Mouse (Mus musculus): ENCODE results near the gene Tmem202. TPM values are rescaled to one million over a fixed set of nuclear protein-coding genes. Genes with fewer than 3 reads are reported as not detected.

Gene Tmem202
- polyA plus RNA-seq, 1 experiment from 2014 or later, result not detected

- WGBS, result 87% methylated on average over 5 of the region's 5 CpGs
These were observed 13.0 kb upstream of the Tmem202 start for GRCm38 (mm10) chr9:59552610-59553009.

GRCm38 (mm10) chr9:59551620-59552031, 12.0 kb upstream of the Tmem202 start:
- ATAC-seq (ENCODE audit: insufficient number of reproducible peaks, insufficient read depth, low FRiP score, low TSS enrichment), result no peak
- H3K27ac ChIP-seq, result no peak overlapping the region
- peaks cover 14% of the 10 kb centered on the region for H3K36me3 ChIP-seq
- 71% methylated on average over 3 of the region's 3 CpGs for WGBS
- H3K4me2 ChIP-seq (replicated peaks), result no peak overlapping the region
- H3K9ac ChIP-seq, result no peak overlapping the region
- no peaks in the 10 kb centered on the region for H3K9me3 ChIP-seq
- no peak overlapping the region for H3K4me3 ChIP-seq
- H3K4me1 ChIP-seq, result no peaks in the 10 kb centered on the region
- no peaks in the 10 kb centered on the region for H3K27me3 ChIP-seq

More at GRCm38 (mm10) chr9:59552610-59553009, 13.0 kb upstream of the Tmem202 start:
- Histone ChIP-seq H3K36me3 (peaks cover 22% of the 10 kb centered on the region), H3K4me1 (no peaks in the 10 kb centered on the region), H3K4me3 (no peak overlapping the region), H3K27me3 (no peaks in the 10 kb centered on the region), H3K9me3 (no peaks in the 10 kb centered on the region), H3K4me2 (replicated peaks) (no peak overlapping the region), H3K9ac (no peak overlapping the region), H3K27ac (no peak overlapping the region)
- no peak for ATAC-seq (ENCODE audit: insufficient number of reproducible peaks, insufficient read depth, low FRiP score, low TSS enrichment)

- H3K27me3 ChIP-seq, result no peaks in the 10 kb centered on the region
- H3K4me2 ChIP-seq (replicated peaks), result no peak overlapping the region
- 78% methylated on average over 5 of the region's 5 CpGs for whole genome bisulfite sequencing
- no peaks in the 10 kb centered on the region for H3K4me1 ChIP-seq
- ATAC-seq (ENCODE audit: insufficient number of reproducible peaks, insufficient read depth, low FRiP score, low TSS enrichment), result no peak
- peaks cover 14% of the 10 kb centered on the region for H3K36me3 ChIP-seq
- no peak overlapping the region for H3K4me3 ChIP-seq
- H3K9me3 ChIP-seq, result no peaks in the 10 kb centered on the region
- H3K27ac ChIP-seq, result no peak overlapping the region
- H3K9ac ChIP-seq, result no peak overlapping the region
These were observed 11.4 kb upstream of the Tmem202 start for GRCm38 (mm10) chr9:59551017-59551416.

- Histone ChIP-seq H3K27ac (no peak overlapping the region), H3K4me1 (no peaks in the 10 kb centered on the region), H3K9ac (no peak overlapping the region), H3K9me3 (no peaks in the 10 kb centered on the region), H3K36me3 (peaks cover 10% of the 10 kb centered on the region), H3K27me3 (no peaks in the 10 kb centered on the region), H3K4me2 (replicated peaks) (no peak overlapping the region), H3K4me3 (no peak overlapping the region)
- WGBS, result 88% methylated on average over 4 of the region's 4 CpGs
- ATAC-seq (ENCODE audit: insufficient number of reproducible peaks, insufficient read depth, low FRiP score, low TSS enrichment), result no peak
These were observed 10.4 kb upstream of the Tmem202 start for GRCm38 (mm10) chr9:59550077-59550476.

- Histone ChIP-seq H3K9me3 (no peaks in the 10 kb centered on the region), H3K27me3 (no peaks in the 10 kb centered on the region), H3K4me3 (no peak overlapping the region), H3K27ac (no peak overlapping the region), H3K9ac (no peak overlapping the region), H3K36me3 (peaks cover 4% of the 10 kb centered on the region), H3K4me1 (no peaks in the 10 kb centered on the region), H3K4me2 (replicated peaks) (no peak overlapping the region)
- 58% methylated on average over 2 of the region's 2 CpGs for WGBS
- ATAC-seq (ENCODE audit: insufficient number of reproducible peaks, insufficient read depth, low FRiP score, low TSS enrichment), result no peak
These were observed 9.4 kb upstream of the Tmem202 start for GRCm38 (mm10) chr9:59548961-59549487.

- WGBS, result 93% methylated on average over 1 of the region's 1 CpGs
- Histone ChIP-seq H3K27ac (no peak overlapping the region), H3K9me3 (no peaks in the 10 kb centered on the region), H3K9ac (no peak overlapping the region), H3K36me3 (no peaks in the 10 kb centered on the region; the same call in 1 of the 2 replicates), H3K4me3 (no peak overlapping the region), H3K4me1 (no peaks in the 10 kb centered on the region; the same call in 1 of the 2 replicates), H3K27me3 (no peaks in the 10 kb centered on the region), H3K4me2 (replicated peaks) (no peak overlapping the region)
- no peak for ATAC-seq (ENCODE audit: insufficient number of reproducible peaks, insufficient read depth, low FRiP score, low TSS enrichment)
These were observed 8.2 kb upstream of the Tmem202 start for GRCm38 (mm10) chr9:59547869-59548268.

- 79% methylated on average over 5 of the region's 5 CpGs for WGBS
- ATAC-seq (ENCODE audit: insufficient number of reproducible peaks, insufficient read depth, low FRiP score, low TSS enrichment), result no peak
These were observed 5.1 kb upstream of the Tmem202 start for GRCm38 (mm10) chr9:59544739-59545138.

GRCm38 (mm10) chr9:59542766-59543324, 3.2 kb upstream of the Tmem202 start:
- H3K9me3 ChIP-seq, result no peaks in the 10 kb centered on the region
- ATAC-seq (ENCODE audit: insufficient number of reproducible peaks, insufficient read depth, low FRiP score, low TSS enrichment), result no peak

More at GRCm38 (mm10) chr9:59544739-59545138, 5.1 kb upstream of the Tmem202 start:
- H3K27ac ChIP-seq, result no peak overlapping the region
- H3K9ac ChIP-seq, result no peak overlapping the region
- no peaks in the 10 kb centered on the region; the same call in 1 of the 2 replicates for H3K36me3 ChIP-seq
- no peak overlapping the region for H3K4me2 ChIP-seq (replicated peaks)
- peaks cover 13% of the 10 kb centered on the region for H3K4me1 ChIP-seq
- H3K27me3 ChIP-seq, result no peaks in the 10 kb centered on the region
- no peaks in the 10 kb centered on the region for H3K9me3 ChIP-seq
- no peak overlapping the region for H3K4me3 ChIP-seq

GRCm38 (mm10) chr9:59541617-59542016, 2.0 kb upstream of the Tmem202 start:
- WGBS, result 95% methylated on average over 6 of the region's 6 CpGs

More at GRCm38 (mm10) chr9:59542766-59543324, 3.2 kb upstream of the Tmem202 start:
- Histone ChIP-seq H3K4me1 (peaks cover 13% of the 10 kb centered on the region), H3K9ac (no peak overlapping the region), H3K27ac (no peak overlapping the region), H3K4me2 (replicated peaks) (no peak overlapping the region), H3K36me3 (no peaks in the 10 kb centered on the region; the same call in 1 of the 2 replicates), H3K27me3 (no peaks in the 10 kb centered on the region), H3K4me3 (no peak overlapping the region)

GRCm38 (mm10) chr9:59537651-59538050, 2.0 kb downstream of the Tmem202 start:
- H3K9ac ChIP-seq, result no peak overlapping the region
- no peak for ATAC-seq (ENCODE audit: insufficient number of reproducible peaks, insufficient read depth, low FRiP score, low TSS enrichment)
- no peak overlapping the region for H3K27ac ChIP-seq
- no peak overlapping the region for H3K4me2 ChIP-seq (replicated peaks)
- WGBS, result 81% methylated on average over 3 of the region's 3 CpGs
- H3K9me3 ChIP-seq, result no peaks in the 10 kb centered on the region
- H3K4me3 ChIP-seq, result no peak overlapping the region
- H3K4me1 ChIP-seq, result peaks cover 13% of the 10 kb centered on the region
- H3K36me3 ChIP-seq, result no peaks in the 10 kb centered on the region
- no peaks in the 10 kb centered on the region for H3K27me3 ChIP-seq

More at GRCm38 (mm10) chr9:59541617-59542016, 2.0 kb upstream of the Tmem202 start:
- H3K4me2 ChIP-seq (replicated peaks), result no peak overlapping the region
- H3K27ac ChIP-seq, result no peak overlapping the region
- peaks cover 13% of the 10 kb centered on the region for H3K4me1 ChIP-seq
- H3K36me3 ChIP-seq, result no peaks in the 10 kb centered on the region
- no peaks in the 10 kb centered on the region for H3K27me3 ChIP-seq
- H3K4me3 ChIP-seq, result no peak overlapping the region
- no peak for ATAC-seq (ENCODE audit: insufficient number of reproducible peaks, insufficient read depth, low FRiP score, low TSS enrichment)
- H3K9ac ChIP-seq, result no peak overlapping the region
- no peaks in the 10 kb centered on the region for H3K9me3 ChIP-seq

- H3K9ac ChIP-seq, result no peak overlapping the region
- ATAC-seq (ENCODE audit: insufficient number of reproducible peaks, insufficient read depth, low FRiP score, low TSS enrichment), result no peak
- no peak overlapping the region for H3K27ac ChIP-seq
- H3K4me2 ChIP-seq (replicated peaks), result no peak overlapping the region
- H3K4me3 ChIP-seq, result no peak overlapping the region
- no peaks in the 10 kb centered on the region for H3K27me3 ChIP-seq
- no peaks in the 10 kb centered on the region for H3K4me1 ChIP-seq
- H3K36me3 ChIP-seq, result no peaks in the 10 kb centered on the region
- WGBS, result 69% methylated on average over 4 of the region's 4 CpGs
- no peaks in the 10 kb centered on the region for H3K9me3 ChIP-seq
These were observed 5.8 kb downstream of the Tmem202 start for GRCm38 (mm10) chr9:59533889-59534288.

- Histone ChIP-seq H3K4me3 (no peak overlapping the region), H3K27ac (no peak overlapping the region), H3K9ac (no peak overlapping the region), H3K4me1 (no peaks in the 10 kb centered on the region), H3K9me3 (no peaks in the 10 kb centered on the region), H3K27me3 (no peaks in the 10 kb centered on the region), H3K4me2 (replicated peaks) (no peak overlapping the region), H3K36me3 (no peaks in the 10 kb centered on the region)
- ATAC-seq (ENCODE audit: insufficient number of reproducible peaks, insufficient read depth, low FRiP score, low TSS enrichment), result no peak
- WGBS, result 74% methylated on average over 2 of the region's 2 CpGs
These were observed 6.2 kb downstream of the Tmem202 start for GRCm38 (mm10) chr9:59533422-59533821.

Measured in embryonic facial prominence, embryonic 12.5 days (tissue).